Mouse (Mus musculus): Measurements from ENCODE around the gene Cux2.

DNA sequence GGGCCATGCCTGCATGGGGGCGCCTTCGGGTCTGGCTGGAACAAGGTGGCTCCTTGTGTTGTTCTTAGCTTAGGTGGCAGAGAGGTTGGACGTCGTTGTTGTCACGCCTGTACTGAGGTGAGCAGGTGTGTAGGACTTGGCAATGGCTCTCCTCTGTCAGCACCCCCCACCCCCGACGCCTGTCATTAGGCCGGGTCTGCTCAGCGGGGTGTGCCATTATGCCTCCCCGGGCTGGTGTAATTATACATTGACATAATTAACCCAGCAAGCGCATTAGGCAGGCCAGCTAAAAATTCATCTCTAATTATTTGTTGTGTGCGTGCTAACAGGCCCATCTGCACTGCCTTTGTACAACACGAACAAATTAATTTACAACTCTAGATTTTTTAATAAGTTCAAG, 160.5 kb downstream of the Cux2 start:
- TF ChIP-seq CTCF (IDR thresholded peaks at IDR 0.05; ENCODE audit: extremely low read depth, insufficient read depth, insufficient read length, insufficient replicate concordance), result no peak
- TF ChIP-seq POLR2A (IDR thresholded peaks at IDR 0.05; ENCODE audit: low read depth, low read length), result no peak

Data from spleen, adult 2 months (tissue).